Mouse (Mus musculus) liver, adult 2 months (tissue): Measurements from ENCODE around the gene Mettl24. TPM values are rescaled to one million over a fixed set of nuclear protein-coding genes. Genes with fewer than 3 reads are reported as not detected.

Experiments
- DNase-seq: peaks from one replicate; pipeline ENCODE4 v3.0.0-alpha.2; 2011; ENCODE audit warnings: low read depth, low spot score; ENCODE audit errors: extremely low read depth
- H3K27ac ChIP-seq: fragments of 200-500 bp; replicated peaks from 2 replicates; pipeline ENCODE4 v1.5.1; 2012; ENCODE audit warnings: low read depth, mild to moderate bottlenecking, control low read depth, inconsistent platforms, low read length; ENCODE audit not compliant: insufficient read depth
- H3K27me3 ChIP-seq: fragments of 200-500 bp; 2 replicates; pipeline ENCODE4 v1.6.1; 2012; ENCODE audit warnings: mild to moderate bottlenecking, moderate library complexity, low read length, inconsistent platforms; ENCODE audit not compliant: control insufficient read depth, insufficient read depth
- H3K36me3 ChIP-seq: fragments of 200-500 bp; 2 replicates; pipeline ENCODE4 v1.6.1; 2012; ENCODE audit warnings: low read length, inconsistent platforms; ENCODE audit not compliant: control insufficient read depth, insufficient read depth
- H3K4me1 ChIP-seq: fragments of 200-500 bp; 2 replicates; pipeline ENCODE4 v1.6.1; 2011; ENCODE audit warnings: low read length; ENCODE audit not compliant: control insufficient read depth, insufficient read depth
- H3K4me3 ChIP-seq: fragments of 200-500 bp; 2 replicates; pipeline ENCODE4 v1.5.1; 2011; ENCODE audit warnings: low read depth, mild to moderate bottlenecking, control low read depth, low read length, moderate library complexity; ENCODE audit not compliant: insufficient read depth
- H3K79me2 ChIP-seq: fragments of 200-500 bp; 2 replicates; pipeline ENCODE4 v1.6.1; 2012; ENCODE audit warnings: inconsistent platforms, mild to moderate bottlenecking, low read length, moderate library complexity; ENCODE audit not compliant: control insufficient read depth, insufficient read depth
- H3K9ac ChIP-seq: fragments of 200-500 bp; 2 replicates; pipeline ENCODE4 v1.6.1; 2012; ENCODE audit warnings: low read depth, mild to moderate bottlenecking, control low read depth, inconsistent platforms, low read length
- CTCF ChIP-seq: fragments of 200-500 bp; IDR thresholded peaks from 2 replicates; pipeline ENCODE4 v1.5.1; 2011; ENCODE audit warnings: low read depth, low read length, control low read depth
- POLR2A ChIP-seq: fragments of 200-500 bp; IDR thresholded peaks from 2 replicates; pipeline ENCODE4 v1.6.1; 2011; ENCODE audit warnings: low read length, control low read depth; ENCODE audit not compliant: insufficient read depth; ENCODE audit errors: extremely low read depth
- WGBS: fragments of 180-500 bp; shearing (Covaris S2); methylation state at CpG from one replicate; pipeline ENCODE4 v1.1.7; 2018; 5-methylcytosine and 5-hydroxymethylcytosine counted together
- polyA plus RNA-seq: library from polyadenylated mRNA; depleted of rRNA; stranded (reverse); fragments of >200 nt; gene quantifications from 2 replicates; pipeline ENCODE4 v1.2.3, GENCODE M21; 2012
- total RNA-seq: library from RNA; depleted of rRNA; stranded (reverse); fragments of >200 nt; gene quantifications from 2 replicates; pipeline ENCODE4 v1.2.3, GENCODE M21; 2014

The Mettl24 gene
- total and polyA plus RNA-seq, 2 experiments: 0.09 TPM; not detected in 1

- Histone ChIP-seq H3K27ac (no peak overlapping the region), H3K27me3 (no peaks in the 10 kb centered on the region), H3K4me3 (no peak overlapping the region), H3K79me2 (no peaks in the 10 kb centered on the region), H3K9ac (no peak overlapping the region), H3K36me3 (no peaks in the 10 kb centered on the region), H3K4me1 (no peaks in the 10 kb centered on the region)
- no peak for DNase-seq
- WGBS: 92% methylated on average over 13 of the region's 13 CpGs
- no peak for TF ChIP-seq CTCF
- no peak for TF ChIP-seq POLR2A
Measured at GRCm38 (mm10) chr10:40718362-40718761, 35.3 kb downstream of the Mettl24 start.

GRCm38 (mm10) chr10:40719062-40719461 is 36.0 kb downstream of the Mettl24 start:
- no peak for DNase-seq
- no peak overlapping the region for H3K9ac ChIP-seq
- 75% methylated on average over 6 of the region's 6 CpGs for WGBS
- H3K36me3 ChIP-seq: no peaks in the 10 kb centered on the region
- H3K4me3 ChIP-seq: no peak overlapping the region
- H3K27me3 ChIP-seq: no peaks in the 10 kb centered on the region
- no peaks in the 10 kb centered on the region for H3K4me1 ChIP-seq
- H3K27ac ChIP-seq: no peak overlapping the region
- no peak for TF ChIP-seq POLR2A
- no peak for TF ChIP-seq CTCF
- no peaks in the 10 kb centered on the region for H3K79me2 ChIP-seq

- WGBS: 85% methylated on average over 5 of the region's 5 CpGs
- Histone ChIP-seq H3K27me3 (no peaks in the 10 kb centered on the region), H3K4me1 (no peaks in the 10 kb centered on the region), H3K79me2 (no peaks in the 10 kb centered on the region), H3K4me3 (no peak overlapping the region), H3K27ac (no peak overlapping the region), H3K36me3 (no peaks in the 10 kb centered on the region), H3K9ac (no peak overlapping the region)
- DNase-seq: no peak
- TF ChIP-seq POLR2A (no peak), CTCF (no peak)
Measured at GRCm38 (mm10) chr10:40720883-40721282, 37.8 kb downstream of the Mettl24 start.

- WGBS: 39% methylated on average over 6 of the region's 6 CpGs
- no peak for DNase-seq
Measured at GRCm38 (mm10) chr10:40724342-40724741, 41.3 kb downstream of the Mettl24 start.

GRCm38 (mm10) chr10:40725066-40725465 is 42.0 kb downstream of the Mettl24 start:
- H3K36me3 ChIP-seq: no peaks in the 10 kb centered on the region
- no peak overlapping the region for H3K4me3 ChIP-seq
- H3K4me1 ChIP-seq: no peaks in the 10 kb centered on the region
- H3K9ac ChIP-seq: no peak overlapping the region
- no peaks in the 10 kb centered on the region for H3K79me2 ChIP-seq
- H3K27me3 ChIP-seq: no peaks in the 10 kb centered on the region
- WGBS: 64% methylated on average over 4 of the region's 4 CpGs
- H3K27ac ChIP-seq: no peak overlapping the region
- DNase-seq: no peak
- TF ChIP-seq CTCF (no peak), POLR2A (no peak)

More at GRCm38 (mm10) chr10:40724342-40724741, 41.3 kb downstream of the Mettl24 start:
- H3K27ac ChIP-seq: no peak overlapping the region
- H3K9ac ChIP-seq: no peak overlapping the region
- no peaks in the 10 kb centered on the region for H3K4me1 ChIP-seq
- TF ChIP-seq CTCF: no peak
- no peak for TF ChIP-seq POLR2A
- H3K36me3 ChIP-seq: no peaks in the 10 kb centered on the region
- H3K27me3 ChIP-seq: no peaks in the 10 kb centered on the region
- H3K4me3 ChIP-seq: no peak overlapping the region
- H3K79me2 ChIP-seq: no peaks in the 10 kb centered on the region

GRCm38 (mm10) chr10:40725471-40725870 is 42.4 kb downstream of the Mettl24 start:
- no peak for DNase-seq
- WGBS: 87% methylated on average over 4 of the region's 4 CpGs

More at GRCm38 (mm10) chr10:40725471-40725870, 42.4 kb downstream of the Mettl24 start:
- TF ChIP-seq CTCF (no peak), POLR2A (no peak)
- H3K36me3 ChIP-seq: no peaks in the 10 kb centered on the region
- H3K4me1 ChIP-seq: no peaks in the 10 kb centered on the region
- no peak overlapping the region for H3K9ac ChIP-seq
- no peaks in the 10 kb centered on the region for H3K79me2 ChIP-seq
- no peak overlapping the region for H3K27ac ChIP-seq
- no peaks in the 10 kb centered on the region for H3K27me3 ChIP-seq
- H3K4me3 ChIP-seq: no peak overlapping the region
